Mouse (Mus musculus) frontal cortex, postnatal 25 days (tissue): Measurements from ENCODE around the gene Slc5a1.

ENCODE experiments used
- DNase-seq, 2 experiments: peaks; one replicate each; pipeline ENCODE4 v3.0.0; 2022; ENCODE audit warnings: low spot score in 2 of 2

Slc5a1 gene

GRCm38 (mm10) chr5:33193567-33193966 is 89.5 kb downstream of the Slc5a1 start:
- no peak for DNase-seq

- no peak for DNase-seq
Observed at GRCm38 (mm10) chr5:33195246-33195852, 91.3 kb downstream of the Slc5a1 start.

GRCm38 (mm10) chr5:33200071-33200470 is 96.1 kb downstream of the Slc5a1 start:
- DNase-seq = no peak

GRCm38 (mm10) chr5:33201697-33202096 is 97.7 kb downstream of the Slc5a1 start:
- DNase-seq = no peak

- DNase-seq = no peak
Observed at GRCm38 (mm10) chr5:33202516-33203170, 98.6 kb downstream of the Slc5a1 start.

- DNase-seq = no peak
Observed at GRCm38 (mm10) chr5:33203171-33203565, 99.1 kb downstream of the Slc5a1 start.

GRCm38 (mm10) chr5:33203691-33204242 is 99.7 kb downstream of the Slc5a1 start:
- peak; percentile 62 to 77 for DNase-seq

- DNase-seq = no peak
Observed at GRCm38 (mm10) chr5:33204284-33204683, 100.3 kb downstream of the Slc5a1 start.

- no peak for DNase-seq
Observed at GRCm38 (mm10) chr5:33206328-33206727, 102.3 kb downstream of the Slc5a1 start.

- DNase-seq = no peak
Observed at GRCm38 (mm10) chr5:33207136-33207535, 103.1 kb downstream of the Slc5a1 start.

- no peak for DNase-seq
Observed at GRCm38 (mm10) chr5:33208533-33209245, 104.7 kb downstream of the Slc5a1 start.

- DNase-seq = no peak
Observed at GRCm38 (mm10) chr5:33210515-33210914, 106.5 kb downstream of the Slc5a1 start.

- no peak for DNase-seq
Observed at GRCm38 (mm10) chr5:33211254-33211653, 107.2 kb downstream of the Slc5a1 start.
